Mouse (Mus musculus) R1 (cell line): ENCODE measurements around the gene Kat8.
"Not testable (repeated sequence)": the region's sequence is repeated elsewhere in the genome, so short reads cannot be mapped to it uniquely, and the experiment has no call there.

ENCODE experiments used
- DNase-seq: peaks from one replicate; pipeline ENCODE4 v3.0.0-alpha.2; 2018; ENCODE audit warnings: low read depth, low spot score

Kat8 gene

DNA sequence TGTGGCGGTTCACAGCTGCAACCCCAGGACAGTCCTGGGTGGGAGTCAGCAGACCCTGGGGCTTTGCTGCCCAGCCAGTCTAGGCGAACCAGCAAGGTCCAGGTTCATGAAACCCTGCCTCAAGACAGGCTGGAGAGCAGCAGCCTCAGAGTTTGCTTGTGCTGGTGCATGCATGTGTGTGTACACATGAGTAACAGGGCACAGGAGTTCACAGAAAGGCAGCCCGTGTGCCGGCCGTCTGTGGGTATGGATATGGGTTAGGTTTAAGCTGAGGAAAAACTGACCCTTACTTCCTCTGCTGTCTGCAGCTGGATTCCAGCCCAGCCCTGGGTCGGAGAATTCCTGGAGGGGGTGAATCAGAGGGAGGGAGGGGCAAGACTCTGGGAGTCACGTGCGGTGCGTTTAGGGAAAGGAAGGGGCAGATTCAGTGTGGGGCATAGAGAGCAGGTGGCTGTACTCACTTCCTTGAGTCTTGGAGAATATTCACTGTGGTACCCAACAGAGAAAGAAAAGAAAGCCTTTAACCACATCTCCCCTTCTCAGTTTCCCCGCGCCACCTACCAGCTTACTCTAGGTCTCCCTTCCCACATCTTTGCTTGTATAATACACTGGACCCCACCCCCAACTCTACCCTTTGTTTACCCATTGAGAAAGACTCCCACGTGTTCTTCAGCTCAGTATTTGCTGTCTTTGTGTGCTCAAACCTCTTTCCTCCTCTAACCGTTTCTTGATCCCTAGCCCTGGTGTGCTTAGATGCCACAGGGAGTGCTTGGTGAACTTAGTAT, 19.2 kb downstream of the Kat8 start:
- DNase-seq = peak; percentile 86

DNA sequence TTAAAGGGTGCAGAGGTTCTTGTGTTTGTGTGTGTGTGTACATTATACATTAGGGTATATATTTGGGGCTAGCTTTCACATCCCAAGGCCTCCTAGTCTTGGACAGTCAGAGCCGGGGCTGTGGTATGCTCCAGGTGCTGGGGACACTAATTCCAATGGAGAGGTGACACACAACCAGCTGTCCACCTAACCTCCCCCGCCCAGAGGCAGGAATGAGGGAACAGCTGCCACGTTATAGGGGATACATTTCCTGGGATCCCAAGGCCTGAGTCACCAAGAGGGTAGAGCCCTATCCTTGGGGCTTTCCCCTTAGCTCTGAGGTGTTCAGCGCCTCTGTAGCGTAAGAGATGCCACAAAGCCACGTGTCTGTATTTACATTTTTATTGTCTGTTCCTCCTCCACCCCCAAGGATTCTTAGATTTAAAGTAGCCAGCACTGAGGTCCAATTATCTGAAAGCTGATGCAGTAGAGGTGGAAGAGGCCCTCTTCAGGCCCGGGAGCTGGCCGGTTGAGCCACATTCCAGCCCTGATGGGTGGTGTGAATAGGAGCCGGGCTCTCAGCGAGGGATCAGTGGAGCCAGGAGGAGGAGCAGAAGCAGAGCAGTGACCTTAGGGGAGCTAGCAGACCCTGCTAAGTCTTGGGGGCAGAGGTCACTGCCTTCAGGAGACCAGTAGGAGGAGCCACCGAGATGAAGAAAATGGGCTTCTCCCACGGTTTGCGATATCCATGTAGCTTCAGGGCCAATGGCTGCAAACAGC, 20.1 kb downstream of the Kat8 start:
- DNase-seq = peak; percentile 93

DNA sequence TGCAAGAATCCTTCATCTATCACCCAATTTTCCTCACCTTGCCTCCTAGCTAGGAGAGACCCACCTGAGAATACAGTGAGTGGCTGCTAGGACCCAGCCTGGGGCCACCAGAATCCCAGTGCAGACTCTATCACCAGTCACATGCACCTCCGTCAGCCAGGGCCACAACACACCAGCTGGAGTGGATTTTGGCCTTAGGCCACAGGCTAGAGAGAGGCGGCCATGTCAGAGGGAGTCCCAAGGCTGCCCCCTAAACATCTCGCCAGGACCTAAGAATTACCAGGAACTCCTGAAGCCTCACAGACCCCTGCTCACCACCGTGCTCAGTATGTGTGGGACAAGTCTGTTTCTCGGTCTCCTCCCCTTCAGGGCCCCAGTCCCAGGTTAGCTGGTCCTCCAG, 21.8 kb downstream of the Kat8 start:
- no peak for DNase-seq

DNA sequence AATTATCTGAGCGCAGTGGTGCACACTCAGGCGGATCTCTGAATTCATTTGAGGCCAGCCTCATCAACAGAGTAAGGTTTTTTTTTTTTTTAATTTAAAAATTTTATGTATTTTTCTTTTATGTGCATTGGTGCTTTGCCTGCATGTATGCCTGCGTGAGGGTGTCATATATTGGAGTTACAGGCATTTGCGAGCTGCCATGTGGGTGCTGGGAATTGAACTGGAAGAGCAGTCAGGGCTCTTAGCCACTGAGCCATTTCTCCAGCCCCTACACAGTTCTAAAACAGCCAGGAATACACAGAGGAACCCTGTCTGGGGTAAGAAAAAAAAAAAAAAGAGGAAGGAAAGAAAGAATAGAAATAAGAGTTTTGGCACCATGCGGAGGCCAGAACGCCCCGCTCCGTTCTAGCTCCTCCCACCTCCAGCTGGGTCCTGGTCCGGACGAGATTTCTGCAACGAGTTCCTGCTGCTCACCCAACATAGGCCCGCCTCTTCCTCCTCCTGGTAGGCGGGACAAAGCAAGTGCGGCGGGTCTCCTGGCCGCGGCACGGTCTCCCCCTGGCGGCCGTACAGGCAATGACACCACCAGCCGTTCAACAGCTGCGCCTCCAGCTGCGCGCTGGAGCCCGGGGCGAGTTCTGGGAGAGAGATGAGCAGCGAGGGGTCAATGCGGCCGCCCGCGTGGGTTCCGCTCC, 22.9 kb downstream of the Kat8 start:
- DNase-seq = peak; percentile 98

DNA sequence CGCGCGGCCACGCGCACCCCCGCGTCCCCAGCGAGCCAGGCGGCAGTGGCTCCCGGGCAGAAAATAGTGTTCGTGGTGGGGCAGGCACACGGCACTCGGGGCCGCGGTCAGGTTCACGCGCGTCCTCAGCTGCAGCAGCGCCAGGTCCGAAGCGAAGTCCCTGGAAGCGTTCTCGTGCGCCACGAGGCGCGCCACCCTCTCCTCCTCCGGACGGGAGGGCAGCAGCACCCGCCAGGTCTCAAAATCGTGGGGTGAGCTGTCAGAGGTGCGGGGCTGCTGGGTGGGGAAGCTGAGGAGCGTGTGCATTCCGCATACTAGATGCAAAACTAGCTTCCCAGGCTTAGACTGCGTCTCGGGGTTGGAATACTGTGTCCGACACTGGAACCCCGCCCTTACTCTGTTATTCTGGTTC, 23.4 kb downstream of the Kat8 start:
- peak; percentile 82 for DNase-seq

DNA sequence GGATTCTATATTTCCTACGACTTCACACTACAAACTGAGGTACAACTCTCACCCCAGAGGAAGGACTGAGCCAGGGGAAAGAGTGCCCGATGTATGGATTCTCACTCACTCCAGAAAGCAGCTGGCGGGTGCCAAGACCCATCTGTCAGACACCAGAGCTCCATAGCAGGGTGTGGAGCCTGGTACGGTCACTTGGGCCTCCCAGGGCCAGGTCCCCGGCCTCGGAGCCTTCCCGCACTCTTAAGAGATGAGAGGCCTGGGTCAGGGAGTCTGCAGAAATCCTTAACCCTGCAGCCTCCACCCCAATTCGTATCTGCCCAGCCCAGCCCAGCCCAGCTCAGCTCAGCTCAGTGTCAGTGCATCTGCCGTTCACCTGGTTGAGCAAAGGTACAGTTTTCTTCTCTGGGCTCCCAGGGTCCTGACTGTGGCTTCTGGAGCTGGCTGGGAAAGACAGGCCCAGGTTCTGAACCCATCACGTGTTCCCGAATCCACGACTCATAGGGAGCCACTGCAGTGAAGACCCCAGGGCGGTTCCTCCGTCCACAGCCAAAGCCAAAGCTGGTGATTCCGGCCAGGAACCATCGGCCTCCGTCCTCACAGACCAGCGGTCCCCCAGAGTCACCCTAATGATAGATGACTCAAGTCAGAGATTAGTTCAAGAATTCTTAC, 24.0 kb downstream of the Kat8 start:
- DNase-seq = peak; percentile 25

DNA sequence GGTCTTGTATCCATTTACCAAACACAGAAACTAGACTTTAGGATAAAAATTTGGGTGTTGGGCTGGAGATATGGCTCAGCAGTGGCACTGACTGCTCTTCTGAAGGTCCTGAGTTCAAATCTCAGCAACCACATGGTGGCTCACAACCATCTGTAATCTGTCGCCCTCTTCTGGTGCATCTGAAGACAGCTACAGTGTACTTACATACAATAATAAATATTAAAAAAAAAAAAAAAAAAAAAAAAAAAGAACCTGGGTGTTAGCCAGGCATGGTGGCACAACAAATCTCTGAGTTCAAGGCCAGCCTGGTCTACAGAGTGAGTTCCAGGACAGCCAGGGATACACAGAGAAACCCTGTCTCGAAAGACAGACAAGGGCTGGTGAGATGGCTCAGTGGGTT, 29.8 kb downstream of the Kat8 start:
- not testable (repeated sequence) for DNase-seq

DNA sequence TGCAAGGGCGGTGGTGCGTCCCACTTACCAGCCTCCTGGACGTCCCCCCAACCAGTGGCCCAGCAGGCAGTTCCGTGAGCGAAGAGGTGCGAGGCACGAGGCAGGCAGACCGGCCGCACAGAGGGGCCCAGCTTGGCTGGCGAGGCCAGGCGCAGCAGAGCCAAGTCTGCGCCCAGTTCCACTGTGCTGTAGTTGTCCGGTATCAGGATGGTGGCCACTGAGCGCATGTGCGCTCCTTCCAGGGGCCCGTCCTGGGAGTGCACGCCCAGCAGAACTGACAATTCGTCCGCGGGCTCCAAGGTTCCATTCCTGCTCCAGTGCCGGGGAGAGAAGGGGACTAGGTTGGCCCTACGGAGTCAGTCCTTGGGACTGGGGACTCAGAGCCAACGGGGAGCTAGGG, 32.3 kb downstream of the Kat8 start:
- peak; percentile 46 for DNase-seq

DNA sequence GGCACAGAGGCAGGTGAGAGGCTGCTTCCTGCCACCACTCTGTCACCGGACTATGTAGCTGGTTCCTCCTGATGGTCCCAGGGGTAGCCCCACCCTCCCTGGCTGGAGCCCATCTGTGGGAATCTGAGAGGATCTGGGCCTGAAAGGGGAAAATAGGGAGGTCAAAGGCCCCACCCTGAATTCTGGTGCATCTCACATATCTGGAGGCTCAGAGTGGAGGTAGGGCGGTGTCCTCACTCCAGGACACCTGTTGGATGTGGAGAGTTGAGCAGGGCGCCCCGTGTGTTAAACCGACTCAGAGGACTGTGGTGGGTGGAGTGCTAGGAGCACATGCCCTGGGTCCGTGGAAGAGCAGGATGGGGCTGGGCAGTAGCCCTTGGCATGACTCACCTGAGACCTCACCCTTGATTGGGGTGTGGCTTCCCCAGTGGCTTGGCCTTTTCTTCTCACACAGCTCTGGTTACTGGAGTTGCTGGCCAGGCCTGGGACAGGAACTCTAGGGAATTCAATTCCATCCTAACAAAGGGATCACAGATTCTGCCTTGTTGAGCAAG, 34.2 kb downstream of the Kat8 start, which contains the start of gene Prss36:
Gene Prss36 (minus strand): TSS at position 256 of the 554 bp plus-strand sequence.
- peak; percentile 27 for DNase-seq

DNA sequence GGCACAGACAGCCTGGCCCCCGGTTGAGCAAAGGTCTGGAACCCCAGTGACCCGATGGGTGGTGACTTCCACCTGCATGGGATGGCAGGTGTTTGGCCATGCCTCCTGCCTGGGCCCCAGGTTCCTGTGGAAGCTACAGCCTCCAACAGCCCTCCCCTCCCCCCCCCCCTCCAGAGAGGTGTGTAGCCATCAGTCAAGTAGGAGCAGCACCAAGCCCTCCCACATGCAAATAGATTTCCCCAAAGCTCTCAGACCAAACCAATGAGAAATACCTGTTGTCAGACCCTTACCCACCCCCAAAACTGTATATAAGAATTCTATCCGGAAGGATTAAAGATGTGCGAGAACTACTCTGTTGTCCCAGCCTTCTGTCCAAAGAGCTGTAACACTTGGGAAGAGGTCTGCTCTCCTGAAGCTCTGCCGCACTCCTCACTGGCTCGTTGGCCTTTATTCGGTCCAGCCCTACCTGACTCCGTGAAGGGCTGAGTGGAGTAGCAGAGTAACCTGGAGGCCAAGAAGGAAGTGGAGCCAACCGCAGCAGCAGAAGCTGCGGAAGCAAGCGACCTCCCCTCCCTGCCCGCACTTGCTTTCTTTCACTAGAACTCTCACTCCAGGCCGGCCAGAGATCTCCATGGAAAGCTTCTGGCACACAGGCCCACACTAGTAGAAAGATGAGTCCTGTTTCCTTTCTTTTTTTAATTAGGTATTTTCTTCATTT, 40.7 kb downstream of the Kat8 start:
- DNase-seq = no peak

DNA sequence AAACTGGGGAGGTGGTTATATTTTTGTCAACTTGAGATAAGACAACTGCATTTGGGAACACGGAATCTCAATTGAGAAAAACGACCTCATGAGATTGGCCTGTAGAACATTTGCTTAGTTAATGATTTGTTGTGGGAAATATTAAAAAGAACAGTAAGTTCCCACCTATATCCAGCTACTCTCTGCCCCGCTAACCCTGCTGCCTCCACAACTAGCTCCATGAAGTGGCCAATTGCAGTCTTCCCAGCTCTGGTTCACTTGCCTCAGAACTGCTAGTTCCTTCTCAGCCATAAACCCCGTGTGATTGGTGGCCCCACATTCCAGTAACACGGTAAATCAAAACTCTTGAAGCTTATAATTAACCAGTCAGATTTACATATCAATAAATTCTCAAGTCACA, 47.0 kb downstream of the Kat8 start:
- DNase-seq = no peak

DNA sequence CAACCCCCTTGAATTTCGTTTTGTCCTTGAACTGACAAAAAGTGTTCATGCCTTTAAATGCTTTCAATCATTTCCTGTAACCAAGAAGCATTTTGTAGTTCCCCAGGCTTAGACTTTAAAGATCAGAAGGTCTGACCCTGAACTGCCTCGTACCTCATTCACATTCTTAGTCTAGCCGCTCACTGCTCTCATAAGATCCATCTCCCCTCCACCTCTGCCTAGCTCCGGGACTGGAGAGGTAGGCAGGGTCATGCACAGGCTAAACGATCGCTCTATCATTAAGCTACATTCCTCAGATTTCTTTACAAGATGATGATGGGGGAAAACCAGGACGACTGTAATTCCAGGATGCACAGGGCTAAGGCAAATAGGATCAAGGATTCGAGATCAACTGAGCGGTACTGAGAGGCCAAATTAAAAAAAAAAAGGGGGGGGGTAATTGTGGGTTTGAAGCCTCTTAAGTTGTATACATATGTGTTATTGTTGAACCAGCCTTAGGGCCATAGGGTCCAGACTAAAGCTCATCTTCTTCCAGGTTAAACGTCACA, 54.1 kb downstream of the Kat8 start:
- DNase-seq = peak; percentile 55

DNA sequence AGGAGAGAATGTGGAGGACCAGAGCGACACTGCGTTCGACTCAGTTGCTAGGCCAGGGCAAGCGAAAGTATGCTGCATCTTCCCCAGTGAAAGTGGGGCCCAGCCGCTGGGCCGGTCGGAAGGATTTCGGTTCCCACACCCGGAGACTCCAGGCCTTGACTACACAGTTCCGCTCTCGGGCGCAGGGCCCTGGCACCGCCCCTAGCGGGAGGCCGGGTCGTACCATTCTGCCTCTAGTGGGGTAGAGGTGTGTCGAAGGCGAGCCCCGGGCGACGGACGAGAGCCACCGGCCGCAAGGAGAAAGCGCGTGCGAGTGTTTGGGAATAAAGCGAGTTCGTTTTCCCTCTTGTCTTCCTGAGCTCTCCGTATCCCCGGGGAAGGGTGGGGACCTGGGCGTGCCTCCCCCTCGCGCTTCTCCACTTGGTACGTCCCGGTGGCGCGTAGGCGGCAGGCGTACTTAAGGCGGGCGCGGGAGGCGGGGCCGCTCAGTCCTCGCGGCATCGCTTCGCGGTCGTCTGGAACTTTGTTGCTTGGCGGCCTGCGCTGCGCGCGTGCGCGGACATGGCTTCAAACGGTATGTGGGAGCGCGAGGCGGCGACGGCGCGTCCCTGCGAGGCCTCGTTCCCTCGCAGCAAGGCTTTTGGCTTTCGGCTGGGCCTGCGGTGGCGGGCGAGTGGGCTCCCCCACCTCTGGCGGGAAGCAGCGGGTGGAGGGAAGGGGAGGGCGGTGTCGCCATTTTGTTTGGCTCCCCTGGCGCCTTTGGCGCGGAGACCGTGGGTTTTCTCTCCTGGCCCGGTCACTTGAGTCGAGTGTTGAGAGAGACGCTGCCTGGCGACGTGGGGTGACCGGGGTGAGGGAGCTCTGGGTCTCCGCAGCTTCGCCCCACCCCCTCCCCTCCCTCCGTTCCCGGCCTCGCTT, 54.9 kb downstream of the Kat8 start, which contains the start of gene Fus:
Gene Fus (plus strand): TSS at position 454 of the 918 bp plus-strand sequence.
- DNase-seq = peak; percentile 95

DNA sequence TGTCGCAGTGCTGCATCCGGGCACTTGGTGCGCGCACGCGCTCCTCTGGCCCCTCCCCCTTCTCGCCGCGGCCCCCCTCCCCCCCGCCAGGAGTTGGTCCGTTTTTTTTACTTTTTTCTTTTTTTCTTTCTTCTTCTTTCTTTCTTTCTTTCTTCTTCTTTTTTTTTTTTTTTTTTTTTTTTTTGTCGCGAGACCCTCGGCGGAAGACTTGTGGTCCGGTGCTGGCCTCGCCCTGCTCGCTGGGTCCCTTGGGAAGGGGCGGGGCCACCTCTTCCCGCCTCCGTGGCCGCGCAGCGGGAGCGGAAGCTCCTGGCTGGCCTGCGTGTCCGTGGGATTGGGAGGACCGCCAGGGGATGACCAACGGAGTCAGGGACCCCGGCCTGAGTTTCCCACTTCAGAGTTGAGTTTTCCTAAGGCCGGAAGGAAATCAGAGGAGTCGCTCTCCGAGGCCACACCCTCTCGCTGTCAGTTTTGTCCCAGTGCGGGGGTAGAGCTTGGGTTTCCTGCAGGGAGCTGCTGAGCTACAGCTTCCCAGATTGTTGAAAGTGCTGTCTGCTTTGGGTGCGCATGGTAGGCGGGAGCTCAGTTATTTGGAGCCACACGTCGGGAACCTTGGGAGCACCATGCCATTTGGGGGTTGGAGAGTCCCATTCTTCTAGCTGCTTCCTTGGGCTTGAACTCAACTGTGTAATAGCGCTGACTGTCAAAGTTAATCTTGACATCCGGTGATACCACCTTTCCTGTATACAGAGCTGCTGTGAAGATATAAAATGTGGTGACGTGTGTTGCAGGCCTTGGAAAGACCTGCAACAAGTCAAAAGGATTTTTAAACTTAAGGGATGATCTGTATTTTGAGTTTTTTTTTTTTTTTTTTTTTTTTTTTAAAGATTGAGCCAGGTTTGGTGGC, 55.9 kb downstream of the Kat8 start:
- DNase-seq = peak; percentile 84

DNA sequence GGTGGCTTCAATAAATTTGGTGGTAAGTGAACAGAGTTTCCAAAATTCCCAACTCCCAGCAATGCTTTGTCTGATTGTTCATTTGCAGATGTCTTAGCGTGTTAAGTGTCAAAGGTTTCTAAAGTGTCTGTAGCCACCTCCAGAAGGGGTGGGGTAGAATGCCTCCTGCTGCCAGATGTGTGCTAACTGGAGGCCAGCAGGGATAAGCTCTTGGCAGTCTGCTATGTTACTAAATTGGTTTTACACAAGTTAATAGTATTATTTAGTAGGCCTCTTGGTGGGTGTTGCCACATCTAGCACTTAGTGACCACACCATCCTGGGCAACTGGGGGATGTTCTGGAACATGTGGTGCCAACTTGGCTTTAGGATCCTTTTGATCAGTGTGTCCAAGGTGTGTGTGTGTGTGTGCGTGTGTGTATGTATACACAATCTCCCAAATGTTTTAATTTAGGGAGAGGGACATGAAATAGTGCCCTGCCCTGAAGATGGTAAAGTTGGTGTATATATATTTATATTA, 62.2 kb downstream of the Kat8 start:
- no peak for DNase-seq
